Mouse (Mus musculus) stomach, postnatal 0 days (tissue): ENCODE measurements around the gene Olfr736. TPM values are rescaled to one million over a fixed set of nuclear protein-coding genes. Genes with fewer than 3 reads are reported as not detected.

Experiments used
- ATAC-seq: fragments of 200-750 bp; cut with Nextera tagmentation; 2 replicates; pipeline ENCODE4 v1.8.0; 2017; ENCODE audit not compliant: low FRiP score, low TSS enrichment
- DNase-seq: peaks from one replicate; pipeline ENCODE4 v3.0.0-alpha.2; 2016; ENCODE audit warnings: low spot score
- H3K27ac ChIP-seq: fragments of 300-500 bp; sonication (generic); replicated peaks from 2 replicates; pipeline ENCODE4 v1.5.1; 2014; ENCODE audit warnings: mild to moderate bottlenecking, control low read depth
- H3K27me3 ChIP-seq: fragments of 300-500 bp; sonication (generic); 2 replicates; pipeline ENCODE4 v1.6.1; 2014; ENCODE audit warnings: low read length; ENCODE audit not compliant: control insufficient read depth, insufficient read depth
- H3K36me3 ChIP-seq: fragments of 300-500 bp; sonication (generic); 2 replicates; pipeline ENCODE4 v1.6.1; 2014; ENCODE audit warnings: low read length, mixed read lengths; ENCODE audit not compliant: control insufficient read depth, insufficient read depth
- H3K4me1 ChIP-seq: fragments of 300-500 bp; sonication (generic); replicated peaks from 2 replicates; pipeline ENCODE4 v1.6.1; 2014; ENCODE audit warnings: antibody characterized with exemption; ENCODE audit not compliant: control insufficient read depth, insufficient read depth
- H3K4me2 ChIP-seq: fragments of 300-500 bp; sonication (generic); replicated peaks from 2 replicates; pipeline ENCODE4 v1.6.1; 2014; ENCODE audit warnings: low read depth, mild to moderate bottlenecking, control low read depth, moderate library complexity
- H3K4me3 ChIP-seq: fragments of 300-500 bp; sonication (generic); 2 replicates; pipeline ENCODE4 v1.5.1; 2014; ENCODE audit warnings: low read depth, low read length, control low read depth
- H3K9ac ChIP-seq: fragments of 300-500 bp; sonication (generic); 2 replicates; pipeline ENCODE4 v1.6.1; 2014; ENCODE audit warnings: mild to moderate bottlenecking, low read length, control low read depth, mixed read lengths
- H3K9me3 ChIP-seq: fragments of 300-500 bp; sonication (generic); 2 replicates; pipeline ENCODE4 v1.6.1; 2016; ENCODE audit warnings: low read length; ENCODE audit not compliant: control insufficient read depth
- CTCF ChIP-seq: IDR thresholded peaks from 2 replicates; pipeline ENCODE4 v1.5.1; 2016; ENCODE audit warnings: antibody characterized with exemption, low read depth, mild to moderate bottlenecking, moderate library complexity
- EP300 ChIP-seq: optimal IDR thresholded peaks from 2 replicates; pipeline ENCODE3; 2016; ENCODE audit warnings: antibody characterized with exemption
- WGBS: fragments of 180-500 bp; shearing (Covaris S2); extraction: QIAGEN DNeasy Blood & Tissue Kit; methylation state at CpG from one replicate; pipeline ENCODE4 v1.1.7; 2014; 5-methylcytosine and 5-hydroxymethylcytosine counted together
- polyA plus RNA-seq: library from polyadenylated mRNA; unstranded; fragments of >200 nt; fragmentation: Nextera tagmentation; extraction: Ambion mirVana; gene quantifications from 2 replicates; pipeline ENCODE4 v1.2.1, GENCODE M21; 2015

Olfr736 gene
- polyA plus RNA-seq, 1 experiment from 2014 or later: not detected

DNA sequence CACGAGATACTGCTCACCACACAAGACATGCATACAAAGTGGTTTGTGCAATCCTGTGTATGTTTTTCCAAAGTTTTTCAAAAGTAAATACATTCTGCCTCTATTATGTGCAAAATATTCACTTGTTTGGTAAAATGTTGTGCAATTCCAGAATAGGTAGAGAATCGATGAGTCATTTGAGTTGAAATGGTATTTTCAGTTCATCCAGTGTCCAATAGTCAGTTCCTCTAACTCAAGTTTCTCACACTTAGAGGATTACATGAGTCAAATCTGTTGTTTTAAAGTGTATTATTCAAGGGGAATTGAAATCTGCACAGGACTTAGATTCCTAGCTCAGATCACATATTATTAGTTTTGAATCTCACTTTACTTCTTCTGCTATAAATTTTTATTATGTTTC is 17.4 kb upstream of the Olfr736 start:
- no peaks in the 10 kb centered on the region for H3K9me3 ChIP-seq
- 77% methylated on average over 2 of the region's 2 CpGs for WGBS
- ATAC-seq (no peak), DNase-seq (no peak)
- no peaks in the 10 kb centered on the region for H3K36me3 ChIP-seq
- TF ChIP-seq EP300 (no peak), CTCF (no peak)
- H3K9ac ChIP-seq: no peak overlapping the region
- H3K4me2 ChIP-seq: no peak overlapping the region
- no peak overlapping the region for H3K27ac ChIP-seq
- no peaks in the 10 kb centered on the region for H3K4me1 ChIP-seq
- no peak overlapping the region for H3K4me3 ChIP-seq
- H3K27me3 ChIP-seq: no peaks in the 10 kb centered on the region

DNA sequence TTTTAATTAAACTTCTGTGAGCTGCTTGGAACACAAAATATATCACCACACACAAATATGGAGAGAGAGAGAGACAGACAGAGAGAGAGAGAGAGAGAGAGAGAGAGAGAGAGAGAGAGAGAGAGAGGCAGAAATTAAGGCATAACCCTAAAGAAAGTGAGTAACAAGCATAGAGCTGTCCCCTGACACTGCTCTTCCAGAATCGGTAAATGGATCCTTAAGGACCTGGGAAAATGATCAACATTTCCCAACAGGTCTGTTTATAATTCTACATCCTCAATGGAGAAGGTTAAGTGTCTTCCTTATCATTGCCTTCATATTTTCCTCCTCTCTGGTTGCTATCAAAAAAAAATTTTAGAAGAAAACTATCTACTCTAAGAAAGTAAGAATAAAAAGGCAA is 26.3 kb downstream of the Olfr736 start, which contains the start of gene Olfr738:
Gene Olfr738 (plus strand): TSS at position 301 of the 400 bp plus-strand sequence.
- H3K4me2 ChIP-seq: no peak within 1 kb of the TSS
- H3K4me1 ChIP-seq: no peaks in the 10 kb centered on the region
- 88% methylated on average over 1 of the region's 1 CpGs for WGBS
- no peak within 1 kb of the TSS for H3K27ac ChIP-seq
- H3K9ac ChIP-seq: no peak within 1 kb of the TSS
- ATAC-seq (no peak), DNase-seq (no peak)
- H3K4me3 ChIP-seq: no peak within 1 kb of the TSS
- TF ChIP-seq CTCF: no peak
- TF ChIP-seq EP300: no peak
- no peaks in the 10 kb centered on the region for H3K9me3 ChIP-seq
- H3K36me3 ChIP-seq: no peaks in the 10 kb centered on the region
- no peaks in the 10 kb centered on the region for H3K27me3 ChIP-seq

DNA sequence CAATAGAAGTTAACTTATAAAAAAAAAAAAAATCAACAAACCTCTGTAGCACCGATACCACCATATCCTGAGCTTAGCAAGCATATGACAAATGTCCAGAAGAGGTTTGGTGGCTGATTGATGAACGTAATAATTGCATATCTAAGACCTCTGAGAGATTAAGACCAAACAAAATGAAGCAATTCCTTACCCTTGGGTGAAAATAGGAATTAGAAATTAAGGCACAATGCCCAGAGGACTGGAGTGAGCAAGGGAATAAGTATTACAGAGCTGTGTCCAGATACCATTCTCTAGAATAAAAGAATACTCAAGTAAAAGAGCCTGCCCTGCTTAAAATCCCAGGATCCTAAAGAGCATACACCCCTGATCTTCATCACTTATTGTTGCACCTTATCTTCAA is 37.4 kb downstream of the Olfr736 start, which contains the start of gene Olfr739:
Gene Olfr739 (plus strand): TSS at position 301 of the 400 bp plus-strand sequence.
- Histone ChIP-seq H3K27me3 (no peaks in the 10 kb centered on the region), H3K27ac (no peak within 1 kb of the TSS), H3K9me3 (no peaks in the 10 kb centered on the region), H3K36me3 (no peaks in the 10 kb centered on the region), H3K4me1 (no peaks in the 10 kb centered on the region), H3K4me3 (no peak within 1 kb of the TSS), H3K9ac (no peak within 1 kb of the TSS), H3K4me2 (no peak within 1 kb of the TSS)
- 46% methylated on average over 2 of the region's 2 CpGs for WGBS
- DNase-seq (no peak), ATAC-seq (no peak)
- TF ChIP-seq EP300 (no peak), CTCF (no peak)

Other genes with a start within 250 kb of the Olfr736 start
- gene Olfr728, start 238.5 kb upstream of the Olfr736 start, polyA plus RNA-seq: 0.04 TPM in 1 of 2 replicates, not detected in the other
- not detected in 2 replicates for gene Olfr729, start 228.3 kb upstream of the Olfr736 start, polyA plus RNA-seq
- gene Olfr730, start 193.0 kb upstream of the Olfr736 start, polyA plus RNA-seq: not detected in 2 replicates
- gene Olfr731, start 139.3 kb upstream of the Olfr736 start, polyA plus RNA-seq: not detected in 2 replicates
- gene Olfr732, start 97.0 kb upstream of the Olfr736 start, polyA plus RNA-seq: not detected in 2 replicates
- not detected in 2 replicates for gene Olfr733, start 79.6 kb upstream of the Olfr736 start, polyA plus RNA-seq
- not detected in 2 replicates for gene Olfr734, start 54.4 kb upstream of the Olfr736 start, polyA plus RNA-seq
- gene Olfr735, start 32.3 kb upstream of the Olfr736 start, polyA plus RNA-seq: not detected in 2 replicates
- gene Tlr11, start 23.2 kb upstream of the Olfr736 start, polyA plus RNA-seq: 0.04 TPM in 1 of 2 replicates, not detected in the other
- gene Olfr738, start 26.4 kb downstream of the Olfr736 start, polyA plus RNA-seq: not detected in 2 replicates
- gene Olfr739, start 37.5 kb downstream of the Olfr736 start, polyA plus RNA-seq: not detected in 2 replicates
- 0.02 TPM in 1 of 2 replicates, not detected in the other for gene Olfr740, start 64.4 kb downstream of the Olfr736 start, polyA plus RNA-seq
- 0.02 TPM in 1 of 2 replicates, not detected in the other for gene Olfr741, start 91.6 kb downstream of the Olfr736 start, polyA plus RNA-seq
- not detected in 2 replicates for gene Olfr742, start 122.4 kb downstream of the Olfr736 start, polyA plus RNA-seq
- gene Olfr743, start 140.7 kb downstream of the Olfr736 start, polyA plus RNA-seq: not detected in 2 replicates
- gene Olfr744, start 233.7 kb downstream of the Olfr736 start, polyA plus RNA-seq: not detected in 2 replicates